ENCODE assay signal across 8 mouse cellular contexts in genomic region chr11:120550810-120551440, GRCm38 (mm10). TPM values are rescaled to one million over a fixed set of nuclear protein-coding genes. Genes with fewer than 3 reads are reported as not detected.
DNase-seq lines count a peak whose midpoint lies in the region; ATAC-seq and TF ChIP-seq lines count a peak whose summit lies in the region.

TSS of gene Ppp1r27 (minus strand) at chr11:120551132.

- ATAC-seq in kidney, postnatal 0 days (replicated peaks; ENCODE audit: low FRiP score, low read depth), result no peak
- ATAC-seq in embryonic facial prominence, embryonic 11.5 days (replicated peaks; ENCODE audit: insufficient number of reproducible peaks, low FRiP score, low TSS enrichment, low read depth), result no peak
- ATAC-seq in hindbrain, embryonic 13.5 days (ENCODE audit: low FRiP score), result no peak
- no peak for ATAC-seq in midbrain, embryonic 15.5 days (replicated peaks)

- no peaks in the 10 kb centered on the region for H3K9me3 ChIP-seq in kidney, postnatal 0 days (replicated peaks; ENCODE audit: low read length)
- H3K9me3 ChIP-seq in embryonic facial prominence, embryonic 11.5 days (replicated peaks; ENCODE audit: control insufficient read depth, low read length), result no peaks in the 10 kb centered on the region
- no peaks in the 10 kb centered on the region for H3K9me3 ChIP-seq in hindbrain, embryonic 13.5 days
- H3K9me3 ChIP-seq in midbrain, embryonic 15.5 days, result no peaks in the 10 kb centered on the region

- peak within 1 kb of the TSS; percentile 98 for H3K9ac ChIP-seq in kidney, postnatal 0 days (ENCODE audit: low read depth, low read length)
- H3K9ac ChIP-seq in embryonic facial prominence, embryonic 11.5 days (replicated peaks; ENCODE audit: low read length), result peak within 1 kb of the TSS; percentile 96
- peak within 1 kb of the TSS; percentile 98 for H3K9ac ChIP-seq in hindbrain, embryonic 13.5 days
- peak within 1 kb of the TSS; percentile 99 for H3K9ac ChIP-seq in midbrain, embryonic 15.5 days

- WGBS in kidney, postnatal 0 days, result 89% methylated on average over 28 of the region's 28 CpGs
- 93% methylated on average over 28 of the region's 28 CpGs for WGBS in embryonic facial prominence, embryonic 11.5 days
- WGBS in hindbrain, embryonic 13.5 days, result 94% methylated on average over 28 of the region's 28 CpGs
- 92% methylated on average over 28 of the region's 28 CpGs for WGBS in midbrain, embryonic 15.5 days

- TF ChIP-seq CTCF in kidney, postnatal 0 days (IDR thresholded peaks at IDR 0.05; ENCODE audit: low read depth), result no peak

- H3K36me3 ChIP-seq in kidney, postnatal 0 days (ENCODE audit: insufficient read depth, low read length), result no peaks in the 10 kb centered on the region
- H3K36me3 ChIP-seq in embryonic facial prominence, embryonic 11.5 days (replicated peaks; ENCODE audit: control insufficient read depth, insufficient read depth, low read depth, low read length), result no peaks in the 10 kb centered on the region
- H3K36me3 ChIP-seq in hindbrain, embryonic 13.5 days, result peaks cover 8% of the 10 kb centered on the region; the same call in 1 of the 2 replicates
- no peaks in the 10 kb centered on the region for H3K36me3 ChIP-seq in midbrain, embryonic 15.5 days (replicated peaks)

- H3K27ac ChIP-seq in kidney, postnatal 0 days, result peak within 1 kb of the TSS; percentile 98
- H3K27ac ChIP-seq in embryonic facial prominence, embryonic 11.5 days (replicated peaks; ENCODE audit: low read depth, low read length), result peak within 1 kb of the TSS; percentile 83; the same call in 1 of the 2 replicates
- peak within 1 kb of the TSS; percentile 90 for H3K27ac ChIP-seq in hindbrain, embryonic 13.5 days
- peak within 1 kb of the TSS; percentile 85 for H3K27ac ChIP-seq in midbrain, embryonic 15.5 days

- H3K4me1 ChIP-seq in kidney, postnatal 0 days (replicated peaks; ENCODE audit: insufficient read depth, low read length), result peaks cover 17% of the 10 kb centered on the region
- H3K4me1 ChIP-seq in embryonic facial prominence, embryonic 11.5 days (ENCODE audit: control insufficient read depth, insufficient read depth, low read length), result peaks cover 4% of the 10 kb centered on the region
- H3K4me1 ChIP-seq in hindbrain, embryonic 13.5 days (replicated peaks), result peaks cover 31% of the 10 kb centered on the region
- H3K4me1 ChIP-seq in midbrain, embryonic 15.5 days, result peaks cover 27% of the 10 kb centered on the region

- H3K4me2 ChIP-seq in kidney, postnatal 0 days (ENCODE audit: low read length), result peak within 1 kb of the TSS; percentile 80
- peak within 1 kb of the TSS; percentile 87 for H3K4me2 ChIP-seq in embryonic facial prominence, embryonic 11.5 days (ENCODE audit: low read depth, low read length)
- H3K4me2 ChIP-seq in hindbrain, embryonic 13.5 days, result peak within 1 kb of the TSS; percentile 95
- peak within 1 kb of the TSS; percentile 91 for H3K4me2 ChIP-seq in midbrain, embryonic 15.5 days

- no peaks in the 10 kb centered on the region for H3K27me3 ChIP-seq in kidney, postnatal 0 days (ENCODE audit: insufficient read depth, low read length)
- no peaks in the 10 kb centered on the region for H3K27me3 ChIP-seq in embryonic facial prominence, embryonic 11.5 days (ENCODE audit: control insufficient read depth, insufficient read depth, low read length)
- H3K27me3 ChIP-seq in hindbrain, embryonic 13.5 days, result no peaks in the 10 kb centered on the region
- H3K27me3 ChIP-seq in midbrain, embryonic 15.5 days (replicated peaks), result no peaks in the 10 kb centered on the region

- DNase-seq in kidney, postnatal 0 days (ENCODE audit: low spot score), result no peak
- DNase-seq in kidney, adult 9 months, result no peak
- DNase-seq in embryonic facial prominence, embryonic 11.5 days (ENCODE audit: low spot score), result no peak
- no peak for DNase-seq in adipocyte (ENCODE audit: low spot score)
- DNase-seq in ovary, postnatal 10 days (ENCODE audit: low spot score), result no peak
- DNase-seq in right cerebral cortex, postnatal 36 days (ENCODE audit: low spot score in 2 of 2), result no peak

- peak within 1 kb of the TSS; percentile 87 for H3K4me3 ChIP-seq in kidney, postnatal 0 days (replicated peaks; ENCODE audit: low read depth, low read length)
- peak within 1 kb of the TSS; percentile 98 for H3K4me3 ChIP-seq in embryonic facial prominence, embryonic 11.5 days (ENCODE audit: low read depth, low read length)
- H3K4me3 ChIP-seq in hindbrain, embryonic 13.5 days, result peak within 1 kb of the TSS; percentile 98
- peak within 1 kb of the TSS; percentile 99 for H3K4me3 ChIP-seq in midbrain, embryonic 15.5 days

RNA-seq across cellular contexts. Expression of gene Ppp1r27, which starts in this region (rescaled TPM):
- polyA plus RNA-seq in kidney, postnatal 0 days (2015; fragmentation: Nextera tagmentation; extraction: Ambion mirVana), result 0.30 TPM in 1 of 2 replicates, not detected in the other
- polyA plus RNA-seq in embryonic facial prominence, embryonic 11.5 days (2014; fragmentation: Nextera tagmentation; extraction: Ambion mirVana), result not detected in 2 replicates
- polyA plus RNA-seq in hindbrain, embryonic 13.5 days (2015; fragmentation: Nextera tagmentation; extraction: Ambion mirVana), result not detected in 2 replicates
- not detected in 2 replicates for polyA plus RNA-seq in midbrain, embryonic 15.5 days (2015; fragmentation: Nextera tagmentation; extraction: Ambion mirVana)
